Mouse (Mus musculus) CH12.LX (cell line): ENCODE measurements around the gene Pitpnm2. TPM values are rescaled to one million over a fixed set of nuclear protein-coding genes. Genes with fewer than 3 reads are reported as not detected.

Experiments used
- DNase-seq: peaks from one replicate; pipeline ENCODE4 v3.0.0-alpha.2; 2013; ENCODE audit errors: extremely low read depth
- H3K27ac ChIP-seq: 2 replicates; pipeline ENCODE4 v1.5.1; 2012; ENCODE audit warnings: low read depth, mild to moderate bottlenecking, control low read depth, moderate library complexity; ENCODE audit not compliant: insufficient read depth
- H3K27me3 ChIP-seq: replicated peaks from 2 replicates; pipeline ENCODE3; 2012; ENCODE audit warnings: inconsistent platforms
- H3K36me3 ChIP-seq, 2 experiments: replicated peaks in 1 of 2; 2 replicates each; pipeline versions ENCODE3 to v1.6.1; 2012; ENCODE audit warnings: inconsistent platforms in 1 of 2, low read length in 1 of 2, mild to moderate bottlenecking in 1 of 2, mixed read lengths in 1 of 2, moderate library complexity in 1 of 2; ENCODE audit not compliant: control insufficient read depth in 1 of 2, insufficient read depth in 1 of 2
- H3K4me1 ChIP-seq, 2 experiments: 2 replicates each; pipeline ENCODE4 v1.6.1; 2012; ENCODE audit warnings: inconsistent platforms in 1 of 2, moderate library complexity in 1 of 2; ENCODE audit not compliant: insufficient read depth in 2 of 2, control insufficient read depth in 1 of 2
- H3K4me2 ChIP-seq: 2 replicates; pipeline ENCODE4 v1.6.1; 2012; ENCODE audit warnings: low read depth, mild to moderate bottlenecking, control low read depth; ENCODE audit not compliant: poor library complexity, insufficient read depth, severe bottlenecking
- H3K4me3 ChIP-seq, 3 experiments: fragments of 150-350 bp in 1 of 3; sonication (generic) in 1 of 3; replicated peaks in 1 of 3; 2 replicates each; pipeline versions ENCODE3 to v1.5.1; 2011 to 2012; ENCODE audit warnings: low read depth in 2 of 3, low read length in 2 of 3, mild to moderate bottlenecking in 2 of 3, moderate library complexity in 2 of 3, control low read depth in 1 of 3, improper control_type of control experiment in 1 of 3, inconsistent platforms in 1 of 3, mixed read lengths in 1 of 3; ENCODE audit not compliant: poor library complexity in 1 of 3
- H3K79me2 ChIP-seq: replicated peaks from 2 replicates; pipeline ENCODE4 v1.6.1; 2012; ENCODE audit warnings: mild to moderate bottlenecking, moderate library complexity; ENCODE audit not compliant: control insufficient read depth, poor library complexity, insufficient read depth, severe bottlenecking; ENCODE audit errors: extremely low read depth
- H3K9ac ChIP-seq: 2 replicates; pipeline ENCODE4 v1.6.1; 2012; ENCODE audit warnings: low read depth, mild to moderate bottlenecking, control low read depth, moderate library complexity; ENCODE audit not compliant: insufficient read depth
- H3K9me3 ChIP-seq: replicated peaks from 2 replicates; pipeline ENCODE3; 2012; ENCODE audit warnings: low read length, inconsistent platforms, mixed read lengths
- BHLHE40 ChIP-seq: IDR thresholded peaks from 2 replicates; pipeline ENCODE4 v1.6.1; 2011; ENCODE audit warnings: mild to moderate bottlenecking, low read depth, low read length, improper control_type of control experiment
- CHD1 ChIP-seq: IDR thresholded peaks from 2 replicates; pipeline ENCODE4 v1.6.1; 2012; ENCODE audit warnings: low read depth, low read length, improper control_type of control experiment, inconsistent platforms
- CHD2 ChIP-seq: IDR thresholded peaks from 2 replicates; pipeline ENCODE4 v1.6.1; 2011; ENCODE audit warnings: low read length, improper control_type of control experiment
- CTCF ChIP-seq, 2 experiments: IDR thresholded peaks in 1 of 2; conservative IDR thresholded peaks in 1 of 2; 2 replicates each; pipeline ENCODE4 v1.5.1; 2011 to 2012; ENCODE audit warnings: low read depth in 2 of 2, low read length in 2 of 2, improper control_type of control experiment in 1 of 2, inconsistent platforms in 1 of 2, mild to moderate bottlenecking in 1 of 2, moderate library complexity in 1 of 2
- ELF1 ChIP-seq: IDR thresholded peaks from 2 replicates; pipeline ENCODE4 v1.6.1; 2014; ENCODE audit warnings: low read depth, mild to moderate bottlenecking, inconsistent platforms, low read length, improper control_type of control experiment
- EP300 ChIP-seq: IDR thresholded peaks from 2 replicates; pipeline ENCODE4 v1.6.1; 2011; ENCODE audit warnings: low read length, improper control_type of control experiment
- ETS1 ChIP-seq: conservative IDR thresholded peaks from 2 replicates; pipeline ENCODE4 v1.6.1; 2012; ENCODE audit warnings: low read depth, mild to moderate bottlenecking, inconsistent platforms, low read length, improper control_type of control experiment, moderate library complexity
- GABPA ChIP-seq: IDR thresholded peaks from 2 replicates; pipeline ENCODE4 v1.6.1; 2012; ENCODE audit warnings: low read depth, low read length, improper control_type of control experiment, inconsistent platforms; ENCODE audit not compliant: insufficient replicate concordance
- JUND ChIP-seq: conservative IDR thresholded peaks from 2 replicates; pipeline ENCODE4 v1.6.1; 2011; ENCODE audit warnings: low read depth, low read length, improper control_type of control experiment
- KAT2A ChIP-seq: IDR thresholded peaks from 2 replicates; pipeline ENCODE4 v1.6.1; 2012; ENCODE audit warnings: low read length, improper control_type of control experiment, inconsistent platforms; ENCODE audit not compliant: insufficient replicate concordance
- MXI1 ChIP-seq: IDR thresholded peaks from 2 replicates; pipeline ENCODE4 v1.6.1; 2011; ENCODE audit warnings: mild to moderate bottlenecking, low read depth, low read length, improper control_type of control experiment
- MYC ChIP-seq: IDR thresholded peaks from 2 replicates; pipeline ENCODE4 v1.6.1; 2011; ENCODE audit warnings: low read depth, mild to moderate bottlenecking, improper control_type of control experiment, low read length
- NRF1 ChIP-seq: IDR thresholded peaks from 2 replicates; pipeline ENCODE4 v1.6.1; 2014; ENCODE audit warnings: low read depth, mild to moderate bottlenecking, inconsistent platforms, low read length, improper control_type of control experiment, moderate library complexity
- PAX5 ChIP-seq: IDR thresholded peaks from 2 replicates; pipeline ENCODE4 v1.6.1; 2012; ENCODE audit warnings: low read length, inconsistent platforms, mixed read lengths
- POLR2AphosphoS2 ChIP-seq: IDR thresholded peaks from 2 replicates; pipeline ENCODE4 v1.6.1; 2011; ENCODE audit warnings: low read depth, low read length, improper control_type of control experiment
- RAD21 ChIP-seq: IDR thresholded peaks from 2 replicates; pipeline ENCODE4 v1.6.1; 2011; ENCODE audit warnings: low read depth, mild to moderate bottlenecking, low read length, improper control_type of control experiment, moderate library complexity
- RCOR1 ChIP-seq: conservative IDR thresholded peaks from 2 replicates; pipeline ENCODE4 v1.6.1; 2012; ENCODE audit warnings: low read depth, mild to moderate bottlenecking, inconsistent platforms, low read length, improper control_type of control experiment
- SIN3A ChIP-seq: IDR thresholded peaks from 2 replicates; pipeline ENCODE4 v1.6.1; 2012; ENCODE audit warnings: low read length, improper control_type of control experiment, inconsistent platforms
- SMC3 ChIP-seq: IDR thresholded peaks from 2 replicates; pipeline ENCODE4 v1.6.1; 2011; ENCODE audit warnings: low read depth, low read length, improper control_type of control experiment
- TBP ChIP-seq: conservative IDR thresholded peaks from 2 replicates; pipeline ENCODE4 v1.6.1; 2011; ENCODE audit warnings: low read depth, low read length, improper control_type of control experiment
- USF2 ChIP-seq: conservative IDR thresholded peaks from 2 replicates; pipeline ENCODE4 v1.6.1; 2011; ENCODE audit warnings: low read depth, low read length, improper control_type of control experiment
- ZC3H11A ChIP-seq: IDR thresholded peaks from 2 replicates; pipeline ENCODE4 v1.6.1; 2012; ENCODE audit warnings: low read depth, mild to moderate bottlenecking, inconsistent platforms, low read length, improper control_type of control experiment
- ZKSCAN1 ChIP-seq: IDR thresholded peaks from 2 replicates; pipeline ENCODE4 v1.6.1; 2012; ENCODE audit warnings: low read depth, inconsistent platforms, low read length, improper control_type of control experiment, borderline replicate concordance
- ZMIZ1 ChIP-seq: IDR thresholded peaks from 2 replicates; pipeline ENCODE4 v1.6.1; 2012; ENCODE audit warnings: low read depth, mild to moderate bottlenecking, inconsistent platforms, low read length, improper control_type of control experiment
- dilution Hi-C: fragments of 300-500 bp; cut with MboI; formaldehyde crosslinking; loops from 2 replicates; pipeline ENCODE4 v1.14.3; 2020; ENCODE audit warnings: low sequenced_read_pairs; ENCODE audit not compliant: extremely low pct_unique_long_range_greater_than_20kb, extremely low pct_ligation_motif_present
- in situ Hi-C: fragments of 300-500 bp; cut with MboI; formaldehyde crosslinking; loops from 3 replicates; pipeline ENCODE4 v1.14.3; 2019; ENCODE audit warnings: low sequenced_read_pairs, low pct_ligation_motif_present, low pct_unique_long_range_greater_than_20kb, mixed read lengths
- polyA plus RNA-seq: library from polyadenylated mRNA; unstranded; fragments of >175 nt; gene quantifications from 2 replicates; pipeline ENCODE4 v1.2.1, GENCODE M21; 2012; ENCODE audit warnings: low read depth; ENCODE audit not compliant: insufficient read length
- total RNA-seq, 2 experiments: library from RNA; depleted of rRNA; stranded (reverse); fragments of 300-350 nt in 1 of 2; fragments of >200 nt in 1 of 2; gene quantifications; 2 replicates each; pipeline ENCODE4 v1.2.3; 2012 to 2014

Gene Pitpnm2
- total and polyA plus RNA-seq, 3 experiments, result 1.0 to 11.9 (median 5.3) TPM

GRCm38 (mm10) chr5:124287616-124288247 lies 38.2 kb upstream of the Pitpnm2 start:
- H3K36me3 ChIP-seq, result peaks cover 44 to 79% of the 10 kb centered on the region in 2 experiments
- H3K79me2 ChIP-seq, result no peaks in the 10 kb centered on the region
- no peak overlapping the region for H3K9ac ChIP-seq
- no peaks in the 10 kb centered on the region for H3K4me1 ChIP-seq
- in situ Hi-C loops, result no loop called here
- no peak overlapping the region for H3K27ac ChIP-seq
- H3K27me3 ChIP-seq, result no peaks in the 10 kb centered on the region
- H3K4me3 ChIP-seq, result no peak overlapping the region
- no peak overlapping the region for H3K4me2 ChIP-seq
- peaks cover 5% of the 10 kb centered on the region for H3K9me3 ChIP-seq
- TF ChIP-seq SIN3A, result no peak
- TF ChIP-seq CTCF (conservative IDR thresholded peaks at IDR 0.05 in 1 of 2, IDR thresholded peaks at IDR 0.05 in 1 of 2; ENCODE audit: low read depth in 2 of 2, low read length in 2 of 2), result no peak
- TF ChIP-seq ZMIZ1, result no peak
- TF ChIP-seq GABPA, result no peak
- TF ChIP-seq MXI1, result no peak
- TF ChIP-seq ETS1, result no peak
- no peak for TF ChIP-seq ELF1
- no peak for TF ChIP-seq TBP
- no peak for TF ChIP-seq RCOR1
- no peak for TF ChIP-seq USF2
- no peak for TF ChIP-seq ZC3H11A
- TF ChIP-seq ZKSCAN1, result no peak
- no peak for TF ChIP-seq BHLHE40
- dilution Hi-C loops, result no loop called here
- no peak for DNase-seq

GRCm38 (mm10) chr5:124284330-124284729 lies 34.8 kb upstream of the Pitpnm2 start:
- in situ Hi-C loops (no loop called here), dilution Hi-C loops (no loop called here)
- H3K4me3 ChIP-seq, result no peak overlapping the region
- H3K36me3 ChIP-seq, result peaks cover 29 to 65% of the 10 kb centered on the region in 2 experiments
- DNase-seq, result peak; percentile 6
- H3K9ac ChIP-seq, result no peak overlapping the region
- no peak for TF ChIP-seq EP300
- TF ChIP-seq MXI1, result no peak
- no peak for TF ChIP-seq JUND
- no peak for TF ChIP-seq USF2
- TF ChIP-seq CHD2, result no peak
- TF ChIP-seq CTCF (conservative IDR thresholded peaks at IDR 0.05 in 1 of 2, IDR thresholded peaks at IDR 0.05 in 1 of 2; ENCODE audit: low read depth in 2 of 2, low read length in 2 of 2), result peak in 1 of 2 experiments; percentile 52; a peak in 2 of 4 replicates
- TF ChIP-seq CHD1, result no peak
- TF ChIP-seq KAT2A, result no peak
- TF ChIP-seq MYC, result no peak
- TF ChIP-seq RAD21, result peak; percentile 39
- peak; percentile 49 for TF ChIP-seq SMC3
- no peak for TF ChIP-seq POLR2AphosphoS2
- TF ChIP-seq ZMIZ1, result no peak
- no peak for TF ChIP-seq SIN3A
- TF ChIP-seq PAX5, result no peak
- TF ChIP-seq NRF1, result no peak
- no peaks in the 10 kb centered on the region for H3K27me3 ChIP-seq
- peaks cover 5% of the 10 kb centered on the region for H3K9me3 ChIP-seq
- H3K4me2 ChIP-seq, result no peak overlapping the region
- H3K79me2 ChIP-seq, result no peaks in the 10 kb centered on the region
- no peak overlapping the region for H3K27ac ChIP-seq
- H3K4me1 ChIP-seq, result no peaks in the 10 kb centered on the region
